Mouse (Mus musculus): ENCODE measurements around the gene Tgm2. TPM values are rescaled to one million over a fixed set of nuclear protein-coding genes. Genes with fewer than 3 reads are reported as not detected.

The Tgm2 gene
- polyA plus RNA-seq (2015; fragmentation: Nextera tagmentation; extraction: Ambion mirVana), result 34.0 TPM in 2 replicates

GRCm38 (mm10) chr2:158146223-158146622 is at the start of gene Tgm2:
TSS of gene Tgm2 (minus strand) at chr2:158146436.

Other genes starting within 250 kb of the Tgm2 start
- not detected in 2 replicates for gene Vstm2l, start 231.8 kb downstream of the Tgm2 start, polyA plus RNA-seq (2015; fragmentation: Nextera tagmentation; extraction: Ambion mirVana)
- 10.2 and 10.4 TPM in 2 replicates for gene Tti1, start 118.0 kb downstream of the Tgm2 start, polyA plus RNA-seq (2015; fragmentation: Nextera tagmentation; extraction: Ambion mirVana)
- gene Rprd1b, start 117.9 kb downstream of the Tgm2 start, polyA plus RNA-seq (2015; fragmentation: Nextera tagmentation; extraction: Ambion mirVana), result 32.7 and 37.8 TPM in 2 replicates
- gene D630003M21Rik, start 82.8 kb upstream of the Tgm2 start, polyA plus RNA-seq (2015; fragmentation: Nextera tagmentation; extraction: Ambion mirVana), result 0.52 and 0.78 TPM in 2 replicates
- not detected in 2 replicates for gene Bpi, start 111.7 kb upstream of the Tgm2 start, polyA plus RNA-seq (2015; fragmentation: Nextera tagmentation; extraction: Ambion mirVana)
- gene Lbp, start 160.1 kb upstream of the Tgm2 start, polyA plus RNA-seq (2015; fragmentation: Nextera tagmentation; extraction: Ambion mirVana), result 10.7 and 15.2 TPM in 2 replicates
- gene Snhg11, start 229.2 kb upstream of the Tgm2 start, polyA plus RNA-seq (2015; fragmentation: Nextera tagmentation; extraction: Ambion mirVana), result 0.10 and 0.13 TPM in 2 replicates